Mouse (Mus musculus): ENCODE results near the gene Txnl4b. TPM values are rescaled to one million over a fixed set of nuclear protein-coding genes. Genes with fewer than 3 reads are reported as not detected.

The Txnl4b gene
- 10 to 100 TPM; 14.0 to 16.6 TPM for total RNA-seq (2021)

DNA sequence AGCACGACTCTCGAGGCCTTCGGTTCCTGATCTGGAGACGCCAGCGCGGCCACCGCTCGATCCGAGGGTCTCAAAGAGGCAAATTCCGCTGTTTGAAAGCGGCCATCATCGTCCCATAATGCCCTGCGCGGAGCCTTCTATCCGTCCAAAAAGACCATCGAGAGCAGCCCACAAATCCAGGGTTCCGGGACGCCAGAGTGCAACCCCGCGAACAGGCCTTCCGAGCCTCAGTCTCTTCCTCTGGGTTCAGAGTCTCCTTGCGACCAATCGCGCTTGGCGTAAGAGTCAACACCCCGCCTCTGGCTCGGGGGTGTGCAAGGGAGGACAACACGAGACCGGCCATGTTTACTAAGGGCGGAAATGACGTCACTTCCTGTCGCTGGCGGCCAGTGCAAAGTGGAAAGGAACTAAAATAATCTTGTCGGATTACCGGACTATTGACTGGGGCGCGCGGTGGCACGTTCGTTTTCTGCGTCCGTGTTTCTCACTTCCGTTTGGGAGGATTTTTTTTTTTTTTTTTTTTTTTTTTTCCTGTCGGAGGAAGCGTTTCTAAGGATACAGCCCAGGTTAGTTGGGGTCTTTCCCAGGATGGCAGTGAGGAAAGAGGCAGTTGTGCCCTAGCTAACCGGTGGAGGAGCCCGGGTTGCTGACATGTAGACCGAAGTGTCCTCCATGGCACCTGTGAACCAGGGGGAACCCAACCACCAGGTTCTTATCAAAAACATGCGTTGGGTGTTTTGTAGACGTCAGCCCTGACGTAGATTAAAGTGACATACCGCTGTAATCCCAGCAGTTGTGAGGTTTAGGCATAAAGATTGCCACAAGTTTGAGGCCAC, at the start of gene Txnl4b, which contains the start of gene Dhx38:
Gene Txnl4b, plus strand, starts transcription at position 395 of the 836 bp plus-strand sequence.
Gene Dhx38, minus strand, starts transcription at position 364 of the 836 bp plus-strand sequence.
- intact Hi-C loops (cut with DNase I): loop anchor here (1.0 to 5.0 kb wide), 2 partner anchors 43 to 1978 kb away; partner anchors contain the start of genes Dhodh and Psmd7
- peak; percentile 98 to 99 for DNase-seq (ENCODE audit: low spot score in 2 of 2)

DNA sequence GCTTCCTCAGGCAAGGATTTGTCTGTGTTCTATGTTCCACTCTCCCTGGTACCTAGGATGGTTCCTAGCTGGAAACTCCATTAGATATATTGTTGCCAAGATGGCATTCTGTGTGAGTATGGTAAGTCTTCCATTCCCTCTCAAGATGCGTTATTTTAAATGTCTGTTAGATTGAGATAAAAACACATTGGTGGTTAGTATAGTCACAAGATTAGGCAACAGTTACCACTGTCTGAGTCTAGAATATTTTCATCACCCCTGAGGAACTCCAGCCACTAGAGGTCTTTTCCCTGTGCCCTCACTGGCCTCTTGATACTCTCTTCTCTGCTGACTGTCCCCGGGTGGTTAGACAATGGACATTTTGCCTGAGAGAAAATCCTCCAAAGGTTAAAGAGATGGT, 41.7 kb upstream of the Txnl4b start:
- intact Hi-C loops (cut with DNase I): no loop called here
- no peak for DNase-seq (ENCODE audit: low spot score in 2 of 2)

DNA sequence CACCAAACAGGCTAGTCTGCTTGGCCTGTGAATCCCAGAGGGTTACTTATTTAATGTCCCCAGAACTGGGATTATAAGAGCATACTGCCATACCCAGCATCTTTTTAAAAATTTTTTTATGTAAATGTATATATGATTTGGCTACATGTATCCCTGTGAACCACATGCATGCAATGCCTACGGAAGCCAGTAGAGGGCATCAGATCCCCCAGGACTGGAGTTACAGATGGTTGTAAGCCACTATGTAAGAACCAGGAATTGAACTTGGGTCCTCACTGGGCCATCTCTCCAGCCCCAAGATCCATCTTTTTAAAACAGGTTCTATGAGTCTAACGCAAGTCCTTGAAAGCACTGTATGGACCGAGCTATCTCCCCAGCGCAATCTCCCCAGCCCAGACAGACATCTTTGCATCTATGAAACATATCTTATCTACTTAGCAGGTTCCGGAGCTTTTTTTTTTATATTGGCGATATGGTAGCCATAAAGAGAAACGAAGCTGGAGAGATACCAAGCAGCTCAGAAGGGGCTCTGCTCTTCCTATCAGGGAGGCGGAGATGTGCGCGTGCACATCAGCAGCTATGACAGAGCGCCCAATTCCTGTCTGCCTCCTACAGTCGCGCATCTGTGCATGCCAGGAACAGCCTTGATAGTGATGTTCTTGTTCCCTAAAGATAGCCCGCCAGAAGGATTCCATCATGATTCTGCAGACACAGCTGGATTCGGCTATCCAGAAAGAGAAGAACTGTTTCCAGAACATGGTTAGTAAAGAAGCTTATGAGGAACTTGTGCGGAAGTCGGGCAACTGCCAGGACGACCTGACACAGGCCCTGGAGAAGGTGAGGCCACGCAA, 30.3 kb upstream of the Txnl4b start:
- DNase-seq (ENCODE audit: low spot score in 2 of 2): no peak
- intact Hi-C loops (cut with DNase I): loop anchor here (5.0 kb wide), 3 partner anchors 43 to 1718 kb away; partner anchors contain the start of gene Pmfbp1

GRCm38 (mm10) chr8:109536703-109537102, 29.0 kb upstream of the Txnl4b start:
- DNase-seq (ENCODE audit: low spot score in 2 of 2): peak; percentile 81 to 83
- intact Hi-C loops (cut with DNase I): loop anchor here (5.0 kb wide), 3 partner anchors 44 to 1719 kb away; partner anchors contain the start of gene Pmfbp1

- intact Hi-C loops (cut with DNase I): no loop called here
Measured at GRCm38 (mm10) chr8:109542165-109542564, 23.5 kb upstream of the Txnl4b start.

GRCm38 (mm10) chr8:109542748-109543519, 22.8 kb upstream of the Txnl4b start:
- intact Hi-C loops (cut with DNase I): no loop called here
- no peak for DNase-seq (ENCODE audit: low spot score in 2 of 2)

More at GRCm38 (mm10) chr8:109542165-109542564, 23.5 kb upstream of the Txnl4b start:
- no peak for DNase-seq (ENCODE audit: low spot score in 2 of 2)

DNA sequence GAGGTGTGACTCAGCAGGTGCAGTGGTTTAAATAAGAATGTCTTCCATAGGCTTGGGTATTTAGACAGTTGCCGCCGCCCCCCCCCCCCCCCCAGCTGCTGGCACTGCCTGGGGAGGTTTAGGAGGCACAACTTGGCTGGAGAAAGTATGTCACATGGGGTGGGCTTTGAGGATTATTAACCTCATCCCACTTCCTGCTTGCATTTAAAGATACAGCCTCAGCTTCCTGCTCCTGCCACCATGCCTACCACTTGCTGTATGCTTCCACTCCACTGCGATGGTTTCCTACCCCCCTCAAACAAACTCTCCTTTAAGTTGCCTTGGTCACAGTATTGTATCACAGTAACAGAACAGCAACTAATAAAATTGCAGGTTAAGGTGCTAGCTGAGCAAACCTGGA, 21.6 kb upstream of the Txnl4b start:
- intact Hi-C loops (cut with DNase I): no loop called here
- no peak for DNase-seq (ENCODE audit: low spot score in 2 of 2)

GRCm38 (mm10) chr8:109551663-109552062, 14.0 kb upstream of the Txnl4b start:
- no peak for DNase-seq (ENCODE audit: low spot score in 2 of 2)

DNA sequence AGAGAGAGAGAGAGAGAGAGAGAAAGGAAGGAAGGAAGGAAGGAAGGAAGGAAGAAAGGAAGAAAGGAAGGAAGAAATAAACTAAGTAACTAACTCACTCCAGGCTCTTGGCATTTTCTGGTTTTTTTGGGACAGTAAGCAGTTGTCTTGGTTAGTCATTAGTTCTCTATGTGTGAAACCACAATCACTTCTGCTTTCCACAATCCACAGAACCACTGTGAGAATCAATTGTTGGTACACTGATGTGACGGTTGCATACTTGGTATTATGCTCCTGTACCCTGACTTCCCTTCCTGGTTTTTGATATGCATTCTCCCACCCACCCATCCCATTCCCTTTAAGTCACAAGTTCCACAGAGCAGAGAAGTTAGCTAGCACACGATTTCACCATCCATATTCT, 1.8 kb upstream of the Txnl4b start:
- intact Hi-C loops (cut with DNase I): no loop called here
- DNase-seq (ENCODE audit: low spot score in 2 of 2): no peak

More at GRCm38 (mm10) chr8:109551663-109552062, 14.0 kb upstream of the Txnl4b start:
- intact Hi-C loops (cut with DNase I): no loop called here

GRCm38 (mm10) chr8:109564766-109565165, 926 bp upstream of the Txnl4b start:
- intact Hi-C loops (cut with DNase I): loop anchor here (1.0 to 5.0 kb wide), 2 partner anchors 44 to 1977 kb away; partner anchors contain the start of genes Dhodh and Psmd7
- no peak for DNase-seq (ENCODE audit: low spot score in 2 of 2)

- intact Hi-C loops (cut with DNase I): no loop called here
- DNase-seq (ENCODE audit: low spot score in 2 of 2): no peak
Measured at GRCm38 (mm10) chr8:109571139-109571538, 5.4 kb downstream of the Txnl4b start.

- intact Hi-C loops (cut with DNase I): no loop called here
- DNase-seq (ENCODE audit: low spot score in 2 of 2): no peak
Measured at GRCm38 (mm10) chr8:109576311-109576710, 10.6 kb downstream of the Txnl4b start.

DNA sequence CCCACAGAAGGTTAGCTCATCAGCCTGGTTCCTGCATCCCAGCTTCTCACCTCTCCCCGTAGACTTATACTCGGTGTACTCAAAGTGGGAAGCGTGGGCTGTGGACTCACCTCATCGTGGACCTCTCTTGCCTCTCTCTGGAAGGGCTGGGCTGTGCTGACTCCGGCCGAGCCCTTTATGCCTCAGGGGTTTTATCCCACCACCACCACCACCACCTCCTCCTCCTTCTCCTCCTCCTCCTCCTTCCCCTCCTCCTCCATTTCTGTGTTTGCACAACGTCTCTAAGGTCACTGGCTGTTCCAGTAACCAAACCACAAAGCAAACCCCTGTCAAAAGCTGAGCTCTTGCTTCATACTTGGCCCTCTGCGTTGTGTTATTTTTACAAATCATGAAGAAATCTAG, 13.2 kb downstream of the Txnl4b start, which contains the start of gene Hp:
Gene Hp, minus strand, starts transcription at position 273 of the 402 bp plus-strand sequence.
- intact Hi-C loops (cut with DNase I): no loop called here
- DNase-seq (ENCODE audit: low spot score in 2 of 2): no peak

- intact Hi-C loops (cut with DNase I): no loop called here
- DNase-seq (ENCODE audit: low spot score in 2 of 2): no peak
Measured at GRCm38 (mm10) chr8:109584293-109584692, 18.6 kb downstream of the Txnl4b start.

DNA sequence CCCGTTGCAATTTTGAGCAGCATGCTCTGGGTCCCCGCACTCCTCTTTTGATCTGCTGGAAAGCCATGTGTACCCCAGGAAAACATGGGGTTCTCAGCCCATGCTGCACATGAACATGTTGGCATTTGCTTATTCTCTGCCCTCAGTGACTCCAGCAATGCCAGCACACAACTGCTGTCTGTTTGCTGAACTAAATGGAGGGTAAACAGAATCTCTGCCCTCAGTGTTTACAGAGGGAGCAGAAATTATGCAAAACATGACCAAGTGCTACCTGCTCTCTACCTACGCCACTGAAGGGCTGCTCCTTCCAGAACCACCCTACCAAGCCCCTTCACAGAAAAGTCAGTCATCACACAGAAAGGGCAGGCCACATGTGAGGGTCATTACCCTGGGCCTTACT, 19.1 kb downstream of the Txnl4b start:
- intact Hi-C loops (cut with DNase I): no loop called here

GRCm38 (mm10) chr8:109585652-109586051, 20.0 kb downstream of the Txnl4b start:
- intact Hi-C loops (cut with DNase I): no loop called here
- DNase-seq (ENCODE audit: low spot score in 2 of 2): no peak

More for the DNA sequence above, 19.1 kb downstream of the Txnl4b start:
- DNase-seq (ENCODE audit: low spot score in 2 of 2): no peak

DNA sequence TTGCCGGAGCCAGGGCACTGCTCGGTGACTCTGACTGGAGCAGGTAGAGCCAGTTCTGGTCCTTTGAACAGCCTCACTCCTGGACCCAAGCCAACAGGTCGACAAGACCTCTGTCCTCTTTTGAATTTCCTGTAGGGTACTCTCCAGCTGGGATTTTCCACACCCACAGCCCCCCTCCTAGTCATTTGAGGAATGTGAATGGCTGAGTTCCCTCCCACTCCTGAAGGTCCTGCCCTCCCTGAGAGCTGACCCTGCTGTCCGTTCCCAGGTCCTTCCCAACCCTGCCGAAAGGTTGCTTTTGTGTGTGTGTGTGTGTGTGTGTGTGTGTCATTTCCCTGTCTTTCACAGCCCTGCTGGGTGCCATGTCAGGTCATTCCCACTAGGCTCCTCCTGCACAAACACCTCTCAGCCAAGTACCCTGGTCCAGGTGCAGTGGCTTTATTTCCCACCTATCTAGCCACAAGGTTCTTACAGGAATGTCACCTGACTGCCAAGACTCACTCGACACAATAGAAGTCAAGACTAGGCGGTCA, 21.3 kb downstream of the Txnl4b start:
- no peak for DNase-seq (ENCODE audit: low spot score in 2 of 2)
- intact Hi-C loops (cut with DNase I): no loop called here

DNA sequence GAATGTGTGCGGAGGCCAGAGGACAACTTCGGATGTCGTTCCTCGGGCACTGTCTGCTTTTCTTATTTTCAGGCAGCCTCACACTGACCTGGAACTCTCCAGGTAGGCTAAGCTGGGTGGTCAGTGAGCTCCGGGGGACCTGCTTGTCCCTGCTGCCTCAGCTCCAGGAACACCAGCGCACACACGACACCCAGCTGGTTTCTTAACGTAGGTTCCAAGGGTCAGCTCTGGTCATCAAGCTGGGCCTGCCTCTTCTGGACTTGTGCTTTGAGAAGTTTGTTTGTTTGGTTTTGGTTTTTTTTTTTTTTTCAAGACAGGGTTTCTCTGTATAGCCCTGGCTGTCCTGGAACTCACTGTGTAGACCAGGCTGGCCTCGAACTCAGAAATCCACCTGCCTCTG, 25.2 kb downstream of the Txnl4b start:
- intact Hi-C loops (cut with DNase I): no loop called here
- DNase-seq (ENCODE audit: low spot score in 2 of 2): no peak

DNA sequence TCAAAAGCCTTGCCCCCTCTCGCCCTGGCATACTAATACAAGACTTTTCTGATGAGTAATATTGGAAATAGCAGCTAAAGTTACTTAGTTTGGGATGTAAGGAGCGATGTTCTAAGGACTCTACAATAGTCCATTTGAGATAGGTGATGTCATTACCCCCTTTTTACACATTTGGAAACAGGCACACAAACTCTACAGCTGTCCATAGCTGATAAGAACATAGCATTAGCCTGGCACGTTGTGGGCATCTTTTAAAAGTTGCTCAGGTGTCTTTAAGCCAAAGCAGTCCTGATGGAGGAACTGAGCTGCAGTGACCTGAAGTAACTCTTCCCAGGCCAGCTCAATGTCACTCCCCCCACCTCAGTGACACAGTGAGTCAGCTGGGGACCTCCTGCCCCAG, 25.7 kb downstream of the Txnl4b start:
- DNase-seq (ENCODE audit: low spot score in 2 of 2): no peak
- intact Hi-C loops (cut with DNase I): no loop called here

All from left cerebral cortex, postnatal 36 days (tissue).